Mouse (Mus musculus) ES-CJ7 (cell line): Measurements from ENCODE around the gene Bbs7.
"Not testable (repeated sequence)": the region's sequence is repeated elsewhere in the genome, so short reads cannot be mapped to it uniquely, and the experiment has no call there.

Experiments
- DNase-seq: peaks from one replicate; pipeline ENCODE4 v3.0.0; 2011; ENCODE audit warnings: low read depth, low spot score

Gene Bbs7

GRCm38 (mm10) chr3:36613202-36613907 lies at the start of gene Bbs7:
TSS of gene Bbs7 (minus strand) at chr3:36613477.
- peak; percentile 90 for DNase-seq

- DNase-seq: not testable (repeated sequence)
Measured at GRCm38 (mm10) chr3:36645245-36645559, 31.9 kb upstream of the Bbs7 start.

GRCm38 (mm10) chr3:36644554-36645244 lies 31.4 kb upstream of the Bbs7 start:
- DNase-seq: no peak

GRCm38 (mm10) chr3:36643354-36643753 lies 30.1 kb upstream of the Bbs7 start:
- no peak for DNase-seq

GRCm38 (mm10) chr3:36642736-36643135 lies 29.5 kb upstream of the Bbs7 start:
- no peak for DNase-seq

- peak; percentile 46 for DNase-seq
Measured at GRCm38 (mm10) chr3:36640787-36641186, 27.5 kb upstream of the Bbs7 start.

GRCm38 (mm10) chr3:36635449-36635848 lies 22.2 kb upstream of the Bbs7 start:
- peak; percentile 7 for DNase-seq

- no peak for DNase-seq
Measured at GRCm38 (mm10) chr3:36626803-36627202, 13.5 kb upstream of the Bbs7 start.

GRCm38 (mm10) chr3:36618181-36618580 lies 4.9 kb upstream of the Bbs7 start:
- no peak for DNase-seq

GRCm38 (mm10) chr3:36613908-36614255 lies 605 bp upstream of the Bbs7 start:
- no peak for DNase-seq

GRCm38 (mm10) chr3:36612687-36613086 lies 590 bp downstream of the Bbs7 start:
- DNase-seq: no peak

- DNase-seq: no peak
Measured at GRCm38 (mm10) chr3:36605894-36606783, 7.1 kb downstream of the Bbs7 start.

GRCm38 (mm10) chr3:36599773-36600172 lies 13.5 kb downstream of the Bbs7 start:
- DNase-seq: peak; percentile 57

- DNase-seq: no peak
Measured at GRCm38 (mm10) chr3:36598811-36599210, 14.5 kb downstream of the Bbs7 start.

- peak; percentile 98 for DNase-seq
Measured at GRCm38 (mm10) chr3:36571827-36572378, 41.4 kb downstream of the Bbs7 start, which contains the start of gene Ccna2. TSS of gene Ccna2 (minus strand) at chr3:36572150.

GRCm38 (mm10) chr3:36571361-36571826 lies 41.9 kb downstream of the Bbs7 start:
- peak; percentile 17 for DNase-seq

GRCm38 (mm10) chr3:36569836-36570235 lies 43.4 kb downstream of the Bbs7 start:
- no peak for DNase-seq

- DNase-seq: no peak
Measured at GRCm38 (mm10) chr3:36563666-36564065, 49.6 kb downstream of the Bbs7 start.

GRCm38 (mm10) chr3:36559606-36560005 lies 53.7 kb downstream of the Bbs7 start:
- DNase-seq: no peak

GRCm38 (mm10) chr3:36557601-36558000 lies 55.7 kb downstream of the Bbs7 start:
- DNase-seq: no peak

- DNase-seq: peak; percentile 82
Measured at GRCm38 (mm10) chr3:36552406-36553047, 60.8 kb downstream of the Bbs7 start, which contains the start of gene Exosc9. TSS of gene Exosc9 (plus strand) at chr3:36552606.
